Mouse (Mus musculus) layer of hippocampus, adult 11-12 months (tissue): ENCODE measurements around the gene Ceacam12.
"Not testable (repeated sequence)": the region's sequence is repeated elsewhere in the genome, so short reads cannot be mapped to it uniquely, and the experiment has no call there.

Experiments
- DNase-seq: peaks from one replicate; pipeline ENCODE4 v3.0.0; 2022; ENCODE audit warnings: low spot score

Ceacam12 gene

GRCm38 (mm10) chr7:18065629-18066028, at the start of gene Ceacam12:
Gene Ceacam12 (plus strand): TSS chr7:18065929.
- DNase-seq, result no peak

- not testable (repeated sequence) for DNase-seq
These were observed 8.1 kb downstream of the Ceacam12 start for GRCm38 (mm10) chr7:18073821-18074220.

DNA sequence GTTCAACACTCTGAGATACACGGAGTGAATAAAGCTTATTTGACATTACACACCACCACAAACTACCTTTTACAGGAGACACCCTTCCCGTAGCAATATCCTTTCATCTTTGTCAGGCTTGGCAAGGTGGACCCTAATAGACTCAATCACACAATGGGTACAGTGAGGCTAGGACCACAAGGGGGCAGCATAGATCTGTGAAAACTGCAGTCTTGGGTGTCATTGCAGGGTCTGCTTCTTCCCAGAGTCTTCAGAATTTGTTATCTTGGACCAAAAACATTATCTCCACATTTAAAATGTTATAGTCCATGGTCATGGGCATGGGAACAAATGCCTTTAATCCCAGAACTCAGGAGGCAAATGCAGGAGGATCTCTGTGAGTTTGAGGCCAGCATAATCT, 35.1 kb downstream of the Ceacam12 start:
- DNase-seq, result no peak
